Mouse (Mus musculus) cerebellum, postnatal 4 days (tissue): ENCODE data around the gene Dmgdh.
A peak's percentile ranks its signal among the peaks of the same experiment; 100 is the strongest.

Experiments
- DNase-seq, 2 experiments: peaks; one replicate each; pipeline ENCODE4 v3.0.0; 2022; ENCODE audit warnings: low spot score in 2 of 2, mixed read lengths in 1 of 2

Gene Dmgdh

DNA sequence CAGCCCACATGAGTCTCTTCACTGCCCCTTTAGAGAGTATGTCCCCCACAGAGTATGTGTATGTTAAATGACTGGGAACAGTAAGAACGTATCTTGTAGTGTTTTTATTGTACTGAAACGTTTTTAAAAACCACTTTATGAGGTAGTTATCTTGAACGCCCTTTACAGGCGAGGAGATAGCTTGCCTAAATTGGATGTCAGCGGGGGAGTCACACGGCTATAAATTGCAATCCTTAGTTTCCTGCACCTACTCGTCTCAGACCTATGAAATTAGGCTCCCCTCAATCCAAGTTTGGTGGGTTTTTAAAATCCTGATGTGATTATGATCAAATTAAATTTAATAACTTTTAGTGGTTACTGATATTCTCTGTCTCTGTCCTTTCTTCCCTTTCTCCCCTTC is 98.6 kb downstream of the Dmgdh start:
- DNase-seq, result no peak

GRCm38 (mm10) chr13:93773704-93774315 is 99.6 kb downstream of the Dmgdh start:
- DNase-seq, result no peak

- DNase-seq, result no peak
Measured at GRCm38 (mm10) chr13:93782823-93783222, 108.6 kb downstream of the Dmgdh start.

GRCm38 (mm10) chr13:93785329-93785728 is 111.1 kb downstream of the Dmgdh start:
- no peak for DNase-seq

GRCm38 (mm10) chr13:93786051-93786450 is 111.8 kb downstream of the Dmgdh start:
- peak in 1 of 2 experiments; percentile 30 for DNase-seq

DNA sequence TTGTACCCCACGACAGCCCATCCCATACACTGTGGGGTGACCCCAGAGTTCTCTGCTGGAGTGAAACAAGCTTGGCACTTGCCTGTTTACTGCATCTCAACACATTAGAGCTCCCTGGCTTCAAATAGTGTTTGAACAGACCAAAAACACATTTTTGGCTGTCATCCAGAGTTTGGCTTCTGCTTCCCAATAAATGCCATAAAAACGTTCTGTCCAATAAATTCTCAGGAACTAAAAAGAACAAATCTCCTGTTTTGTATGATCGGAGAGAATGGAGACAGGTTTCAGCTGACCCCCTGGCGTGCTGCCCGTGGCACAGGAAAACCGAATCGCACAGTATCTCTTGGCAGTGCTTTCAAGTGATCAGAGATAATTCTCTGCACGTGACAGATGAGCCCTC is 113.4 kb downstream of the Dmgdh start:
- DNase-seq, result peak in 1 of 2 experiments; percentile 53

- DNase-seq, result no peak
Measured at GRCm38 (mm10) chr13:93792945-93793642, 118.9 kb downstream of the Dmgdh start.

- DNase-seq, result no peak
Measured at GRCm38 (mm10) chr13:93793643-93794182, 119.5 kb downstream of the Dmgdh start.

DNA sequence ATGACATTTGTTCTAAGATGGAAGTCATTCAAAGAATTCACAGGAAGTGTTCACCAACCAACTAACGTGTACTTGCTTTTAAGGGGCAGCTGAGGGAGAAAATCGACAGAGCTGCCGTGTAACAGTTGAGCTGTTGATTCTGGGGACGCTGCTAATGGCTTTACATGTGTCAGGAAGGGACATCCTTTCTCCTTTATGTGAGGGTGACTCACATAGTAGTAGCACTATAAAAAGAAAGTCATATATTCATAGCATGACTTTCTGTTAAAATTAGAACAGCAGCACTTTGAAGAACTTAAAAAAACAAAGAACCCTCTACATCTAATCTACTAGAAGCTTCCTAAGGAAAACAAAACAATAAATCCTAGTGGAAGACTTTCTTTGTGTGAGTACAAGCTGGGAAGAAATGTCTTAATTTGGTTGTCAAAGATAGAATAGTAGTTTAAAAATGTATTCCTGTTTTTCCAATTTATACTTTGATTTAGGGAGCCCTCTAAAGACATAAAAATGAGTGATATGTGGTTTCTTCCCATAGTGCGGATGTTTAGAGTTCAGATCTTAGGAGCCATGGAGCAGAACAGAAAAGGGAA is 122.9 kb downstream of the Dmgdh start:
- DNase-seq, result no peak
